Mouse (Mus musculus) neural tube, embryonic 12.5 days (tissue): Measurements from ENCODE around the gene Tomm40l. TPM values are rescaled to one million over a fixed set of nuclear protein-coding genes. Genes with fewer than 3 reads are reported as not detected.

Source experiments
- ATAC-seq: fragments of 200-750 bp; cut with Nextera tagmentation; 2 replicates; pipeline ENCODE4 v1.8.0; 2017; ENCODE audit warnings: low read depth, mild to moderate bottlenecking, moderate TSS enrichment, moderate library complexity; ENCODE audit not compliant: low FRiP score
- H3K27ac ChIP-seq: fragments of 300-500 bp; sonication (generic); 2 replicates; pipeline ENCODE4 v1.5.1; 2016
- H3K27me3 ChIP-seq: fragments of 300-500 bp; sonication (generic); replicated peaks from 2 replicates; pipeline ENCODE4 v1.6.1; 2016; ENCODE audit warnings: mild to moderate bottlenecking
- H3K36me3 ChIP-seq: fragments of 300-500 bp; sonication (generic); 2 replicates; pipeline ENCODE4 v1.6.1; 2016; ENCODE audit warnings: mild to moderate bottlenecking
- H3K4me1 ChIP-seq: fragments of 300-500 bp; sonication (generic); 2 replicates; pipeline ENCODE4 v1.6.1; 2016
- H3K4me2 ChIP-seq: fragments of 300-500 bp; sonication (generic); replicated peaks from 2 replicates; pipeline ENCODE4 v1.6.1; 2016; ENCODE audit warnings: mild to moderate bottlenecking
- H3K4me3 ChIP-seq: fragments of 300-500 bp; sonication (generic); 2 replicates; pipeline ENCODE4 v1.5.1; 2016
- H3K9ac ChIP-seq: fragments of 300-500 bp; sonication (generic); 2 replicates; pipeline ENCODE4 v1.6.1; 2016; ENCODE audit warnings: mild to moderate bottlenecking
- H3K9me3 ChIP-seq: fragments of 300-500 bp; sonication (generic); 2 replicates; pipeline ENCODE4 v1.6.1; 2016; ENCODE audit warnings: mild to moderate bottlenecking
- WGBS: fragments of 180-500 bp; shearing (Covaris S2); methylation state at CpG from one replicate; pipeline ENCODE4 v1.1.7; 2016; 5-methylcytosine and 5-hydroxymethylcytosine counted together
- polyA plus RNA-seq: library from polyadenylated mRNA; unstranded; fragments of >200 nt; fragmentation: Nextera tagmentation; extraction: Ambion mirVana; gene quantifications from 2 replicates; pipeline ENCODE4 v1.2.1, GENCODE M21; 2016

Tomm40l gene
- polyA plus RNA-seq, 1 experiment from 2014 or later = 30.1 TPM

- H3K9me3 ChIP-seq = no peaks in the 10 kb centered on the region
- peaks cover 4% of the 10 kb centered on the region; the same call in 1 of the 2 replicates for H3K36me3 ChIP-seq
- H3K4me3 ChIP-seq = no peak overlapping the region
- H3K4me2 ChIP-seq = no peak overlapping the region
- ATAC-seq = no peak
- no peak overlapping the region for H3K27ac ChIP-seq
- WGBS = 76% methylated on average over 3 of the region's 3 CpGs
- no peak overlapping the region for H3K9ac ChIP-seq
- no peaks in the 10 kb centered on the region for H3K27me3 ChIP-seq
- no peaks in the 10 kb centered on the region for H3K4me1 ChIP-seq
These were observed 38.0 kb upstream of the Tomm40l start for GRCm38 (mm10) chr1:171260316-171260715.

- Histone ChIP-seq H3K4me2 (no peak overlapping the region), H3K4me1 (no peaks in the 10 kb centered on the region), H3K27ac (no peak overlapping the region), H3K4me3 (no peak overlapping the region), H3K9me3 (no peaks in the 10 kb centered on the region), H3K9ac (no peak overlapping the region), H3K36me3 (peaks cover 4% of the 10 kb centered on the region; the same call in 1 of the 2 replicates), H3K27me3 (no peaks in the 10 kb centered on the region)
- 80% methylated on average over 17 of the region's 17 CpGs for WGBS
- ATAC-seq = no peak
These were observed 36.6 kb upstream of the Tomm40l start for GRCm38 (mm10) chr1:171258921-171259320.

- Histone ChIP-seq H3K9ac (no peak overlapping the region), H3K27ac (no peak overlapping the region), H3K36me3 (peaks cover 4% of the 10 kb centered on the region; the same call in 1 of the 2 replicates), H3K4me1 (no peaks in the 10 kb centered on the region), H3K4me2 (no peak overlapping the region), H3K9me3 (no peaks in the 10 kb centered on the region), H3K27me3 (no peaks in the 10 kb centered on the region), H3K4me3 (no peak overlapping the region)
- no peak for ATAC-seq
- 87% methylated on average over 9 of the region's 9 CpGs for WGBS
These were observed 35.5 kb upstream of the Tomm40l start for GRCm38 (mm10) chr1:171257781-171258180.

GRCm38 (mm10) chr1:171256937-171257548, 34.7 kb upstream of the Tomm40l start:
- Histone ChIP-seq H3K9ac (no peak overlapping the region), H3K4me3 (no peak overlapping the region), H3K4me1 (peaks cover 3% of the 10 kb centered on the region), H3K4me2 (no peak overlapping the region), H3K9me3 (no peaks in the 10 kb centered on the region), H3K36me3 (peaks cover 4% of the 10 kb centered on the region; the same call in 1 of the 2 replicates), H3K27ac (no peak overlapping the region), H3K27me3 (no peaks in the 10 kb centered on the region)
- WGBS = 69% methylated on average over 15 of the region's 15 CpGs
- 0 out of 2 replicates have a peak, but pooled peaks have one; percentile 39 for ATAC-seq

- H3K9ac ChIP-seq = no peak overlapping the region
- H3K4me2 ChIP-seq = no peak overlapping the region
- no peak overlapping the region for H3K27ac ChIP-seq
- no peaks in the 10 kb centered on the region for H3K27me3 ChIP-seq
- ATAC-seq = no peak
- H3K4me3 ChIP-seq = no peak overlapping the region
- peaks cover 11% of the 10 kb centered on the region for H3K4me1 ChIP-seq
- H3K36me3 ChIP-seq = peaks cover 4% of the 10 kb centered on the region; the same call in 1 of the 2 replicates
- WGBS = 92% methylated on average over 24 of the region's 24 CpGs
- no peaks in the 10 kb centered on the region for H3K9me3 ChIP-seq
These were observed 33.9 kb upstream of the Tomm40l start for GRCm38 (mm10) chr1:171256095-171256818.

GRCm38 (mm10) chr1:171252415-171252814, 30.1 kb upstream of the Tomm40l start:
- peak overlapping the region; percentile 58 for H3K4me2 ChIP-seq
- H3K9ac ChIP-seq = no peak overlapping the region
- H3K36me3 ChIP-seq = no peaks in the 10 kb centered on the region
- no peak for ATAC-seq
- H3K27me3 ChIP-seq = no peaks in the 10 kb centered on the region
- no peak overlapping the region for H3K4me3 ChIP-seq
- H3K27ac ChIP-seq = no peak overlapping the region
- peaks cover 43% of the 10 kb centered on the region for H3K4me1 ChIP-seq
- no peaks in the 10 kb centered on the region for H3K9me3 ChIP-seq
- 60% methylated on average over 17 of the region's 17 CpGs for WGBS

GRCm38 (mm10) chr1:171251594-171252324, 29.4 kb upstream of the Tomm40l start:
- ATAC-seq = no peak
- Histone ChIP-seq H3K4me1 (peaks cover 44% of the 10 kb centered on the region), H3K36me3 (no peaks in the 10 kb centered on the region), H3K9ac (peak overlapping the region; percentile 9; the same call in 1 of the 2 replicates), H3K4me2 (peak overlapping the region; percentile 58), H3K27me3 (no peaks in the 10 kb centered on the region), H3K27ac (no peak overlapping the region), H3K4me3 (peak overlapping the region; percentile 22; the same call in 1 of the 2 replicates), H3K9me3 (no peaks in the 10 kb centered on the region)
- WGBS = 5% methylated on average over 13 of the region's 13 CpGs

GRCm38 (mm10) chr1:171250680-171251593, 28.6 kb upstream of the Tomm40l start, which contains the start of gene Ndufs2:
Ndufs2 (minus strand) TSS chr1:171251388.
- Histone ChIP-seq H3K4me3 (peak within 1 kb of the TSS; percentile 22), H3K4me2 (peak within 1 kb of the TSS; percentile 58), H3K9ac (peak within 1 kb of the TSS; percentile 9), H3K9me3 (no peaks in the 10 kb centered on the region), H3K4me1 (peaks cover 49% of the 10 kb centered on the region), H3K36me3 (no peaks in the 10 kb centered on the region), H3K27me3 (no peaks in the 10 kb centered on the region), H3K27ac (no peak within 1 kb of the TSS)
- 0 out of 2 replicates have a peak, but pooled peaks have one; percentile 6 for ATAC-seq
- 10% methylated on average over 26 of the region's 26 CpGs for WGBS

GRCm38 (mm10) chr1:171249913-171250600, 27.7 kb upstream of the Tomm40l start, which contains the start of gene Adamts4:
Adamts4 (plus strand) TSS chr1:171250421.
- Histone ChIP-seq H3K36me3 (peaks cover 7% of the 10 kb centered on the region), H3K9me3 (no peaks in the 10 kb centered on the region), H3K27ac (no peak within 1 kb of the TSS)

GRCm38 (mm10) chr1:171248386-171249226, 26.3 kb upstream of the Tomm40l start:
- Histone ChIP-seq H3K4me3 (no peak overlapping the region), H3K27me3 (no peaks in the 10 kb centered on the region), H3K36me3 (peaks cover 16% of the 10 kb centered on the region), H3K9me3 (no peaks in the 10 kb centered on the region), H3K9ac (no peak overlapping the region), H3K4me1 (peaks cover 54% of the 10 kb centered on the region), H3K4me2 (peak overlapping the region; percentile 18), H3K27ac (no peak overlapping the region)
- no peak for ATAC-seq
- WGBS = 49% methylated on average over 3 of the region's 3 CpGs

More at GRCm38 (mm10) chr1:171249913-171250600, 27.7 kb upstream of the Tomm40l start, which contains the start of gene Adamts4:
- H3K4me3 ChIP-seq = peak within 1 kb of the TSS; percentile 22
- WGBS = 22% methylated on average over 5 of the region's 5 CpGs
- peaks cover 54% of the 10 kb centered on the region for H3K4me1 ChIP-seq
- H3K9ac ChIP-seq = peak within 1 kb of the TSS; percentile 9; the same call in 1 of the 2 replicates
- no peaks in the 10 kb centered on the region for H3K27me3 ChIP-seq
- H3K4me2 ChIP-seq = peak within 1 kb of the TSS; percentile 58
- no peak for ATAC-seq
